Mouse (Mus musculus) retina, postnatal 1 day (tissue): ENCODE measurements at regions not wholly inside any gene's neighbourhood (a gene's known extent, or its start where the extent isn't known, plus 50 kb on each side); places are given as distances from the start of the nearest gene placed in this dataset.
"Not testable (repeated sequence)": the region's sequence is repeated elsewhere in the genome, so short reads cannot be mapped to it uniquely, and the experiment has no call there.

ENCODE experiments used
- DNase-seq: peaks from one replicate; pipeline ENCODE4 v3.0.0-alpha.2; 2012

GRCm38 (mm10) chr4:84176457-84176856 is 498.6 kb downstream of the Bnc2 start:
- DNase-seq, result not testable (repeated sequence)

- no peak for DNase-seq
These were observed 497.2 kb downstream of the Bnc2 start for GRCm38 (mm10) chr4:84177827-84178226.

- no peak for DNase-seq
These were observed 490.6 kb downstream of the Bnc2 start for GRCm38 (mm10) chr4:84184436-84184835.

- DNase-seq, result no peak
These were observed 490.2 kb downstream of the Bnc2 start for GRCm38 (mm10) chr4:84184844-84185243.

GRCm38 (mm10) chr4:84189315-84189714 is 485.8 kb downstream of the Bnc2 start:
- DNase-seq, result no peak

GRCm38 (mm10) chr4:84191303-84191702 is 483.8 kb downstream of the Bnc2 start:
- no peak for DNase-seq

GRCm38 (mm10) chr4:84192301-84192700 is 482.8 kb downstream of the Bnc2 start:
- DNase-seq, result no peak

- DNase-seq, result no peak
These were observed 478.3 kb downstream of the Bnc2 start for GRCm38 (mm10) chr4:84196732-84197131.

GRCm38 (mm10) chr4:84198176-84198575 is 476.9 kb downstream of the Bnc2 start:
- no peak for DNase-seq

GRCm38 (mm10) chr4:84199181-84199656 is 475.9 kb downstream of the Bnc2 start:
- peak; percentile 44 for DNase-seq

GRCm38 (mm10) chr4:84201001-84201400 is 474.1 kb downstream of the Bnc2 start:
- no peak for DNase-seq

GRCm38 (mm10) chr4:84202231-84202630 is 472.8 kb downstream of the Bnc2 start:
- DNase-seq, result peak; percentile 79

GRCm38 (mm10) chr4:84203680-84204079 is 471.4 kb downstream of the Bnc2 start:
- no peak for DNase-seq

- DNase-seq, result no peak
These were observed 470.3 kb downstream of the Bnc2 start for GRCm38 (mm10) chr4:84204777-84205176.

GRCm38 (mm10) chr4:84208175-84208574 is 466.9 kb downstream of the Bnc2 start:
- no peak for DNase-seq

GRCm38 (mm10) chr4:84209538-84209937 is 465.5 kb downstream of the Bnc2 start:
- no peak for DNase-seq

- no peak for DNase-seq
These were observed 463.7 kb downstream of the Bnc2 start for GRCm38 (mm10) chr4:84211311-84211875.

GRCm38 (mm10) chr4:84212004-84212403 is 463.1 kb downstream of the Bnc2 start:
- DNase-seq, result no peak

GRCm38 (mm10) chr4:84214523-84214922 is 460.6 kb downstream of the Bnc2 start:
- no peak for DNase-seq

- no peak for DNase-seq
These were observed 456.1 kb downstream of the Bnc2 start for GRCm38 (mm10) chr4:84218961-84219360.

- no peak for DNase-seq
These were observed 452.9 kb downstream of the Bnc2 start for GRCm38 (mm10) chr4:84222057-84222717.

- DNase-seq, result no peak
These were observed 452.2 kb downstream of the Bnc2 start for GRCm38 (mm10) chr4:84222805-84223335.

GRCm38 (mm10) chr4:84224556-84224955 is 450.5 kb downstream of the Bnc2 start:
- no peak for DNase-seq
